Mouse (Mus musculus) kidney, postnatal 0 days (tissue): ENCODE measurements around the gene Dpysl5. TPM values are rescaled to one million over a fixed set of nuclear protein-coding genes. Genes with fewer than 3 reads are reported as not detected.

ENCODE experiments used
- ATAC-seq: fragments of 200-750 bp; cut with Nextera tagmentation; replicated peaks from 2 replicates; pipeline ENCODE4 v1.8.0; 2017; ENCODE audit warnings: low read depth, moderate number of reproducible peaks, moderate TSS enrichment, moderate library complexity; ENCODE audit not compliant: low FRiP score
- DNase-seq: peaks from one replicate; pipeline ENCODE4 v3.0.0-alpha.2; 2016; ENCODE audit warnings: low spot score
- H3K27ac ChIP-seq: fragments of 300-500 bp; sonication (generic); 2 replicates; pipeline ENCODE4 v1.5.1; 2014; ENCODE audit warnings: mild to moderate bottlenecking
- H3K27me3 ChIP-seq: fragments of 300-500 bp; sonication (generic); 2 replicates; pipeline ENCODE4 v1.6.1; 2014; ENCODE audit warnings: low read length, mixed read lengths; ENCODE audit not compliant: insufficient read depth
- H3K36me3 ChIP-seq: fragments of 300-500 bp; sonication (generic); 2 replicates; pipeline ENCODE4 v1.6.1; 2014; ENCODE audit warnings: low read length, mixed read lengths; ENCODE audit not compliant: insufficient read depth
- H3K4me1 ChIP-seq: fragments of 300-500 bp; sonication (generic); replicated peaks from 2 replicates; pipeline ENCODE4 v1.6.1; 2014; ENCODE audit warnings: antibody characterized with exemption, low read length, mixed read lengths; ENCODE audit not compliant: insufficient read depth
- H3K4me2 ChIP-seq: fragments of 300-500 bp; sonication (generic); 2 replicates; pipeline ENCODE4 v1.6.1; 2014; ENCODE audit warnings: mild to moderate bottlenecking, low read length, moderate library complexity, mixed read lengths
- H3K4me3 ChIP-seq: fragments of 300-500 bp; sonication (generic); replicated peaks from 2 replicates; pipeline ENCODE4 v1.5.1; 2014; ENCODE audit warnings: low read depth, low read length
- H3K9ac ChIP-seq: fragments of 300-500 bp; sonication (generic); 2 replicates; pipeline ENCODE4 v1.6.1; 2014; ENCODE audit warnings: low read depth, low read length
- H3K9me3 ChIP-seq: fragments of 300-500 bp; sonication (generic); replicated peaks from 2 replicates; pipeline ENCODE4 v1.6.1; 2016; ENCODE audit warnings: low read length, inconsistent platforms, mixed read lengths
- CTCF ChIP-seq: IDR thresholded peaks from 2 replicates; pipeline ENCODE4 v1.5.1; 2016; ENCODE audit warnings: antibody characterized with exemption, low read depth, mild to moderate bottlenecking, moderate library complexity
- WGBS: fragments of 180-500 bp; shearing (Covaris S2); extraction: QIAGEN DNeasy Blood & Tissue Kit; methylation state at CpG from one replicate; pipeline ENCODE4 v1.1.7; 2014; 5-methylcytosine and 5-hydroxymethylcytosine counted together
- polyA plus RNA-seq: library from polyadenylated mRNA; unstranded; fragments of >200 nt; fragmentation: Nextera tagmentation; extraction: Ambion mirVana; gene quantifications from 2 replicates; pipeline ENCODE4 v1.2.1, GENCODE M21; 2015

Gene Dpysl5
- polyA plus RNA-seq, 1 experiment from 2014 or later, result 2.1 TPM

- no peak for TF ChIP-seq CTCF
- no peak overlapping the region for H3K4me2 ChIP-seq
- no peak for DNase-seq
- no peaks in the 10 kb centered on the region for H3K4me1 ChIP-seq
- WGBS, result 72% methylated on average over 12 of the region's 12 CpGs
- no peak overlapping the region for H3K4me3 ChIP-seq
- H3K36me3 ChIP-seq, result no peaks in the 10 kb centered on the region
- H3K27ac ChIP-seq, result no peak overlapping the region
- no peak overlapping the region for H3K9ac ChIP-seq
- H3K9me3 ChIP-seq, result no peaks in the 10 kb centered on the region
- ATAC-seq, result no peak
- no peaks in the 10 kb centered on the region for H3K27me3 ChIP-seq
These were observed 91.5 kb downstream of the Dpysl5 start for GRCm38 (mm10) chr5:30802724-30803467.

GRCm38 (mm10) chr5:30806106-30806505 is 94.7 kb downstream of the Dpysl5 start:
- 7% methylated on average over 3 of the region's 3 CpGs for WGBS
- ATAC-seq, result peak; percentile 80; the same call in 1 of the 2 replicates

GRCm38 (mm10) chr5:30814424-30815119 is 103.2 kb downstream of the Dpysl5 start, which contains the start of gene Mapre3:
Gene Mapre3, plus strand, starts transcription at chr5:30814641.
- peak; percentile 96 for DNase-seq
- H3K4me2 ChIP-seq, result peak within 1 kb of the TSS; percentile 93
- TF ChIP-seq CTCF, result no peak
- H3K27ac ChIP-seq, result peak within 1 kb of the TSS; percentile 71
- peaks cover 10% of the 10 kb centered on the region; the same call in 1 of the 2 replicates for H3K4me1 ChIP-seq
- under 1% methylated on average over 50 of the region's 59 CpGs for WGBS
- no peaks in the 10 kb centered on the region for H3K9me3 ChIP-seq
- H3K27me3 ChIP-seq, result no peaks in the 10 kb centered on the region
- peak; percentile 92 for ATAC-seq
- H3K36me3 ChIP-seq, result no peaks in the 10 kb centered on the region
- peak within 1 kb of the TSS; percentile 83 for H3K4me3 ChIP-seq
- peak within 1 kb of the TSS; percentile 73 for H3K9ac ChIP-seq

More at GRCm38 (mm10) chr5:30806106-30806505, 94.7 kb downstream of the Dpysl5 start:
- DNase-seq, result peak; percentile 83
- Histone ChIP-seq H3K9me3 (no peaks in the 10 kb centered on the region), H3K4me3 (no peak overlapping the region), H3K4me2 (no peak overlapping the region), H3K27me3 (no peaks in the 10 kb centered on the region), H3K9ac (no peak overlapping the region), H3K4me1 (no peaks in the 10 kb centered on the region), H3K27ac (no peak overlapping the region), H3K36me3 (no peaks in the 10 kb centered on the region)
- TF ChIP-seq CTCF, result peak; percentile 99

- ATAC-seq, result no peak
- Histone ChIP-seq H3K4me3 (peak overlapping the region; percentile 83), H3K4me2 (peak overlapping the region; percentile 93), H3K9me3 (no peaks in the 10 kb centered on the region), H3K27ac (peak overlapping the region; percentile 71; the same call in 1 of the 2 replicates), H3K36me3 (no peaks in the 10 kb centered on the region), H3K27me3 (no peaks in the 10 kb centered on the region), H3K4me1 (peaks cover 10% of the 10 kb centered on the region; the same call in 1 of the 2 replicates), H3K9ac (peak overlapping the region; percentile 73)
- WGBS, result 2% methylated on average over 7 of the region's 7 CpGs
- no peak; the same call in 1 of the 2 replicates for TF ChIP-seq CTCF
- DNase-seq, result no peak
These were observed 103.7 kb downstream of the Dpysl5 start for GRCm38 (mm10) chr5:30815120-30815465.

GRCm38 (mm10) chr5:30816261-30816791 is 105.0 kb downstream of the Dpysl5 start:
- ATAC-seq (no peak), DNase-seq (no peak)
- no peak for TF ChIP-seq CTCF
- H3K27ac ChIP-seq, result no peak overlapping the region
- H3K4me2 ChIP-seq, result no peak overlapping the region
- no peaks in the 10 kb centered on the region for H3K9me3 ChIP-seq
- WGBS, result 69% methylated on average over 8 of the region's 8 CpGs
- no peaks in the 10 kb centered on the region for H3K27me3 ChIP-seq
- H3K4me1 ChIP-seq, result peaks cover 10% of the 10 kb centered on the region; the same call in 1 of the 2 replicates
- H3K4me3 ChIP-seq, result no peak overlapping the region
- H3K9ac ChIP-seq, result no peak overlapping the region
- H3K36me3 ChIP-seq, result no peaks in the 10 kb centered on the region

GRCm38 (mm10) chr5:30818758-30819309 is 107.5 kb downstream of the Dpysl5 start:
- no peak for ATAC-seq
- no peak for DNase-seq
- Histone ChIP-seq H3K36me3 (no peaks in the 10 kb centered on the region), H3K27ac (no peak overlapping the region), H3K9me3 (no peaks in the 10 kb centered on the region), H3K4me3 (no peak overlapping the region), H3K9ac (no peak overlapping the region), H3K4me2 (no peak overlapping the region), H3K27me3 (no peaks in the 10 kb centered on the region), H3K4me1 (peaks cover 10% of the 10 kb centered on the region; the same call in 1 of the 2 replicates)
- no peak for TF ChIP-seq CTCF
- 82% methylated on average over 8 of the region's 8 CpGs for WGBS
